Mouse (Mus musculus): ENCODE data around the gene Krtap2-4. TPM values are rescaled to one million over a fixed set of nuclear protein-coding genes. Genes with fewer than 3 reads are reported as not detected.
"Not testable (repeated sequence)": the region's sequence is repeated elsewhere in the genome, so short reads cannot be mapped to it uniquely, and the experiment has no call there.

Gene Krtap2-4
- polyA plus RNA-seq, 1 experiment from 2014 or later, result not detected

DNA sequence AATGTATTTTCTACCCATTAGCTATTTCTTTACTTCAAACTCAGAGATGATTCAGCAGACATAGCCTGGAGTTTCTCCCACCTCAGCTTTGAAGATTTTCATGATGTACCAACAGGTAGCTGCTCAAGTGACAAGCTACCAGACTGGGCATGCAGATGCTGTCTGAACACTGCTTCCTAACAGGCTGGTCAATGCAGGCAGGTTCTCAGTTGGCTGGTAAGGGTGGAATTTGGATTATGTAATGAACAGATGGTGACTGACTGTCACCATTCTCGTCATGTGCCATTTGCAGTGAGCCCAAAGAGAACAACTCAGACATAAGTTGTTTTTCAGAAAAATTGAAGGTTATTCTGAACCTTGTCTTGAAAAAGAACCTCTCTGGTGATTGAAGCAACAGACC, 5.5 kb downstream of the Krtap2-4 start:
- H3K9ac ChIP-seq (replicated peaks; ENCODE audit: low read depth, low read length), result no peak overlapping the region
- no peaks in the 10 kb centered on the region for H3K27me3 ChIP-seq (ENCODE audit: control insufficient read depth, insufficient read depth, low read length)
- H3K4me3 ChIP-seq (ENCODE audit: low read depth, low read length), result no peak overlapping the region
- H3K4me1 ChIP-seq (ENCODE audit: control insufficient read depth, insufficient read depth, low read length), result no peaks in the 10 kb centered on the region
- H3K4me2 ChIP-seq (replicated peaks; ENCODE audit: low read depth, low read length), result no peak overlapping the region
- no peaks in the 10 kb centered on the region for H3K9me3 ChIP-seq (ENCODE audit: control insufficient read depth, low read depth, low read length)
- WGBS, result 70% methylated on average over 1 of the region's 1 CpGs
- H3K27ac ChIP-seq (ENCODE audit: low read length), result no peak overlapping the region
- H3K36me3 ChIP-seq (ENCODE audit: control insufficient read depth, insufficient read depth, low read length), result no peaks in the 10 kb centered on the region
- ATAC-seq (ENCODE audit: insufficient number of reproducible peaks, insufficient read depth, low FRiP score, low read depth), result no peak

GRCm38 (mm10) chr11:99603208-99603607, 11.4 kb downstream of the Krtap2-4 start, which contains the start of gene Gm11938:
Gm11938 (minus strand) TSS chr11:99603308.
- 50% methylated on average over 1 of the region's 1 CpGs for WGBS
- H3K36me3 ChIP-seq (ENCODE audit: control insufficient read depth, insufficient read depth, low read length); ATAC-seq (ENCODE audit: insufficient number of reproducible peaks, insufficient read depth, low FRiP score, low read depth): not testable (repeated sequence)

DNA sequence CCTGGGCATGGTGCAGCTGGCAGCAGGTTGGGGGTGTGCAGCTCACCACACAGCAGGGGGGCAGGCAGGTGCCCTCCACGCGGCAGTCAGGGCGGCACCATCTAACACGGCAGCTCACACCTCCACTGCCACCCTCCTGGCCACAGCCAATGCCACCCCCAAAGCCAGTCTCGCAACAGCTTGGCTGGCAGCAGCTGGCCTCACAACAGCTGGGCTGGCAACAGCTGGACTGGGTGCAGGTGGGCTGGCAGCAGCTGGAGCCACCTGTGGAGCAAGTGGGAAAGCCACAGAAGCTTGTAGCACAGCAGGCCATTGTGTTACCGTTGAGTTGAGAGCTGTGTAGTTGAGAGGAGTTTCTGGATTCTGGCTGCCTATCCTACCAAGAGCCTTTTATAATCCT, 16.9 kb downstream of the Krtap2-4 start, which contains the start of gene Krtap9-3:
Gene Krtap9-3, minus strand, starts transcription at position 364 of the 400 bp plus-strand sequence.
- not testable (repeated sequence) for H3K27me3 ChIP-seq (ENCODE audit: control insufficient read depth, insufficient read depth, low read length); H3K4me2 ChIP-seq (replicated peaks; ENCODE audit: low read depth, low read length); H3K4me3 ChIP-seq (ENCODE audit: low read depth, low read length); H3K9me3 ChIP-seq (ENCODE audit: control insufficient read depth, low read depth, low read length); ATAC-seq (ENCODE audit: insufficient number of reproducible peaks, insufficient read depth, low FRiP score, low read depth); H3K4me1 ChIP-seq (ENCODE audit: control insufficient read depth, insufficient read depth, low read length); H3K9ac ChIP-seq (replicated peaks; ENCODE audit: low read depth, low read length); H3K36me3 ChIP-seq (ENCODE audit: control insufficient read depth, insufficient read depth, low read length); H3K27ac ChIP-seq (ENCODE audit: low read length)
- 82% methylated on average over 6 of the region's 6 CpGs for WGBS

More at GRCm38 (mm10) chr11:99603208-99603607, 11.4 kb downstream of the Krtap2-4 start, which contains the start of gene Gm11938:
- H3K27ac ChIP-seq (ENCODE audit: low read length); H3K9me3 ChIP-seq (ENCODE audit: control insufficient read depth, low read depth, low read length); H3K4me1 ChIP-seq (ENCODE audit: control insufficient read depth, insufficient read depth, low read length); H3K27me3 ChIP-seq (ENCODE audit: control insufficient read depth, insufficient read depth, low read length); H3K9ac ChIP-seq (replicated peaks; ENCODE audit: low read depth, low read length); H3K4me3 ChIP-seq (ENCODE audit: low read depth, low read length); H3K4me2 ChIP-seq (replicated peaks; ENCODE audit: low read depth, low read length): not testable (repeated sequence)

DNA sequence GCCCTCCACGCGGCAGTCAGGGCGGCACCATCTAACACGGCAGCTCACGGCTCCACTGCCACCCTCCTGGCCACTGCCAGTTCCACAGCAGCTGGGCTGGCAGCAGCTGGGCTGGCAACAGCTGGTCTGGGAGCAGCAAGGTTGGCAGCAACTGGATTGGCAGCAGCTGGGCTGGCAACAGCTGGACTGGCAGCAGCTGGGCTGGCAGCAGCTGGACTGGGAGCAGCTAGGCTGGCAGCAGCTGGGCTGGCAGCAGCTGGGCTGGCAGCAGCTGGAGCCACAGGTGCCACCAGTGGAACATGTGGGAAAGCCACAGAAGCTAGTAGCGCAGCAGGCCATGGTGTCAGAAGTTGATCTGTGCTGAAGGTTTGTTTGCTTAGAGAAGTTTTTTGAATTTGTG, 23.7 kb downstream of the Krtap2-4 start, which contains the start of gene Krtap1-3:
Gene Krtap1-3, minus strand, starts transcription at position 359 of the 400 bp plus-strand sequence.
- WGBS, result 89% methylated on average over 6 of the region's 6 CpGs

DNA sequence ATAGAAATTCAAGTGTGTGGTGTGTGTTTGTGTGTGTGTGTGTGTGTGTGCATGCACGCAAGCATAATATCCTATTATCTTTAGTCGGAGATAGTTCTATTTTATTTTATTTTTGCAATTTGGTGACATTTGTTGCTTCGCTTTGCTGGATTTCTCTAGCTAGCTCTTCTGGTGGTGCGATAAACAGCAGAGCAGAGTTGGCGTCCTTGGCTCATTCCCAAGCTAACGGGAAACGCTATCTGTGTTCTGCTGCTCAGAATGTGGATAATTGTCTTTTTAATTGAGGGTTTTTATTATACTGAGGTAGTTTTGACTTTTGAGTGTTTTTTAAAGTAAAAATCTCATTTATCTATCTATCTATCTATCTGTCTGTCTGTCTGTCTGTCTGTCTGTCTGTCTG, 29.6 kb downstream of the Krtap2-4 start:
- WGBS, result 89% methylated on average over 7 of the region's 7 CpGs
- ATAC-seq (ENCODE audit: insufficient number of reproducible peaks, insufficient read depth, low FRiP score, low read depth), result no peak
- H3K4me2 ChIP-seq (replicated peaks; ENCODE audit: low read depth, low read length), result no peak overlapping the region

More for the DNA sequence above, 23.7 kb downstream of the Krtap2-4 start, which contains the start of gene Krtap1-3:
- Histone ChIP-seq H3K9ac (replicated peaks; ENCODE audit: low read depth, low read length) (no peak within 1 kb of the TSS), H3K4me1 (ENCODE audit: control insufficient read depth, insufficient read depth, low read length) (no peaks in the 10 kb centered on the region), H3K27me3 (ENCODE audit: control insufficient read depth, insufficient read depth, low read length) (no peaks in the 10 kb centered on the region), H3K27ac (ENCODE audit: low read length) (no peak within 1 kb of the TSS), H3K4me2 (replicated peaks; ENCODE audit: low read depth, low read length) (no peak within 1 kb of the TSS), H3K9me3 (ENCODE audit: control insufficient read depth, low read depth, low read length) (no peaks in the 10 kb centered on the region), H3K4me3 (ENCODE audit: low read depth, low read length) (no peak within 1 kb of the TSS), H3K36me3 (ENCODE audit: control insufficient read depth, insufficient read depth, low read length) (no peaks in the 10 kb centered on the region)
- no peak for ATAC-seq (ENCODE audit: insufficient number of reproducible peaks, insufficient read depth, low FRiP score, low read depth)

GRCm38 (mm10) chr11:99583245-99583704, 31.4 kb downstream of the Krtap2-4 start, which contains the start of gene Krtap1-4:
Krtap1-4 (minus strand) TSS chr11:99583654.
- Histone ChIP-seq H3K9ac (replicated peaks; ENCODE audit: low read depth, low read length) (no peak within 1 kb of the TSS), H3K4me1 (ENCODE audit: control insufficient read depth, insufficient read depth, low read length) (no peaks in the 10 kb centered on the region), H3K27me3 (ENCODE audit: control insufficient read depth, insufficient read depth, low read length) (no peaks in the 10 kb centered on the region), H3K4me2 (replicated peaks; ENCODE audit: low read depth, low read length) (no peak within 1 kb of the TSS), H3K9me3 (ENCODE audit: control insufficient read depth, low read depth, low read length) (no peaks in the 10 kb centered on the region), H3K27ac (ENCODE audit: low read length) (no peak within 1 kb of the TSS), H3K4me3 (ENCODE audit: low read depth, low read length) (no peak within 1 kb of the TSS), H3K36me3 (ENCODE audit: control insufficient read depth, insufficient read depth, low read length) (no peaks in the 10 kb centered on the region)
- no peak for ATAC-seq (ENCODE audit: insufficient number of reproducible peaks, insufficient read depth, low FRiP score, low read depth)
- 85% methylated on average over 5 of the region's 5 CpGs for WGBS

More for the DNA sequence above, 29.6 kb downstream of the Krtap2-4 start:
- Histone ChIP-seq H3K36me3 (ENCODE audit: control insufficient read depth, insufficient read depth, low read length) (no peaks in the 10 kb centered on the region), H3K4me1 (ENCODE audit: control insufficient read depth, insufficient read depth, low read length) (no peaks in the 10 kb centered on the region), H3K9ac (replicated peaks; ENCODE audit: low read depth, low read length) (no peak overlapping the region), H3K4me3 (ENCODE audit: low read depth, low read length) (no peak overlapping the region), H3K27me3 (ENCODE audit: control insufficient read depth, insufficient read depth, low read length) (no peaks in the 10 kb centered on the region), H3K27ac (ENCODE audit: low read length) (no peak overlapping the region), H3K9me3 (ENCODE audit: control insufficient read depth, low read depth, low read length) (no peaks in the 10 kb centered on the region)

DNA sequence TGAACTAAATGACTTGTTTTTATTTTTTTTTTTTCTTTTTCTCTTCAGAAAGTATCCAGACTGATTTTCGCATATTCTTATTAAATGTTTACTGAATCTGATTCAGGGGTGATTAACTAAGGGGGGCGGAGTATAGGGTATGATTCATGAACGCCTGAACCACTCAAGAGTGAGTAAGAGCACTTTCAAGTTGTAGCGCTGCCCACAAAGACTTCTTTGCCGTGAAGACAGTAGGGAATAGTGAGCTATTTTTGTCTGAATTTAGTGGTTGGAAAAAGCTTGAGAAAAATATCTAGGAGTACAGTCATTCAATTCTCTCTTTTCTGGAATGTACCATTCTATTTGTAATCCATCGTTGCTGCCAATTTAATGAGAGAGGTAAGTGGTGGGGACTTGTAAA, 33.1 kb downstream of the Krtap2-4 start:
- Histone ChIP-seq H3K36me3 (ENCODE audit: control insufficient read depth, insufficient read depth, low read length) (no peaks in the 10 kb centered on the region), H3K4me1 (ENCODE audit: control insufficient read depth, insufficient read depth, low read length) (no peaks in the 10 kb centered on the region), H3K9me3 (ENCODE audit: control insufficient read depth, low read depth, low read length) (no peaks in the 10 kb centered on the region), H3K9ac (replicated peaks; ENCODE audit: low read depth, low read length) (no peak overlapping the region), H3K4me3 (ENCODE audit: low read depth, low read length) (no peak overlapping the region), H3K4me2 (replicated peaks; ENCODE audit: low read depth, low read length) (no peak overlapping the region), H3K27ac (ENCODE audit: low read length) (no peak overlapping the region), H3K27me3 (ENCODE audit: control insufficient read depth, insufficient read depth, low read length) (no peaks in the 10 kb centered on the region)
- ATAC-seq (ENCODE audit: insufficient number of reproducible peaks, insufficient read depth, low FRiP score, low read depth), result no peak
- 84% methylated on average over 6 of the region's 6 CpGs for WGBS

DNA sequence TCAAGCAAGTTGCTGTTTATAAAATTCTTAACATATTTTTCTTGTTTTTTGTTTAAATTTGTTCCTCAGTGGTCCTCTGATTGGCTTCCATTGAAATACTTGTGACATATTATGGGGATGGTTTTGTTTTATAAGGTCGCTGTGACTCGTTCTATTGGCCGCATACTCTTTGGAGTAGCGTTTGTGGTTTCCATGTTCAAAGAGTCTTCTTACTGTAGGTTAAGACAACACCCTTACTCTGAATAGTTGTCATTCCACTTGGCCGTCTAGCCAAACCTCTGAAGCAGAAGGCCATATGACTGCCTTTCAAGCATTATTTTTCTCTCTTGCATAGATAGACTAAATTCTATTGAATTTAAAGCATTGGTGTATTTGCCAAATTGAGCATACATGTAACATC, 33.6 kb downstream of the Krtap2-4 start:
- Histone ChIP-seq H3K27me3 (ENCODE audit: control insufficient read depth, insufficient read depth, low read length) (no peaks in the 10 kb centered on the region), H3K4me1 (ENCODE audit: control insufficient read depth, insufficient read depth, low read length) (no peaks in the 10 kb centered on the region), H3K4me2 (replicated peaks; ENCODE audit: low read depth, low read length) (no peak overlapping the region), H3K9ac (replicated peaks; ENCODE audit: low read depth, low read length) (no peak overlapping the region), H3K9me3 (ENCODE audit: control insufficient read depth, low read depth, low read length) (no peaks in the 10 kb centered on the region), H3K27ac (ENCODE audit: low read length) (no peak overlapping the region), H3K4me3 (ENCODE audit: low read depth, low read length) (no peak overlapping the region), H3K36me3 (ENCODE audit: control insufficient read depth, insufficient read depth, low read length) (no peaks in the 10 kb centered on the region)
- no peak for ATAC-seq (ENCODE audit: insufficient number of reproducible peaks, insufficient read depth, low FRiP score, low read depth)
- 90% methylated on average over 5 of the region's 5 CpGs for whole genome bisulfite sequencing

GRCm38 (mm10) chr11:99580636-99581035, 34.0 kb downstream of the Krtap2-4 start, which contains the start of gene Krtap1-5:
Krtap1-5 (minus strand) TSS chr11:99581016.
- Histone ChIP-seq H3K9ac (replicated peaks; ENCODE audit: low read depth, low read length) (no peak within 1 kb of the TSS), H3K27me3 (ENCODE audit: control insufficient read depth, insufficient read depth, low read length) (no peaks in the 10 kb centered on the region), H3K4me2 (replicated peaks; ENCODE audit: low read depth, low read length) (no peak within 1 kb of the TSS), H3K4me1 (ENCODE audit: control insufficient read depth, insufficient read depth, low read length) (no peaks in the 10 kb centered on the region), H3K27ac (ENCODE audit: low read length) (no peak within 1 kb of the TSS), H3K9me3 (ENCODE audit: control insufficient read depth, low read depth, low read length) (no peaks in the 10 kb centered on the region), H3K36me3 (ENCODE audit: control insufficient read depth, insufficient read depth, low read length) (no peaks in the 10 kb centered on the region), H3K4me3 (ENCODE audit: low read depth, low read length) (no peak within 1 kb of the TSS)
- 76% methylated on average over 6 of the region's 6 CpGs for WGBS
- ATAC-seq (ENCODE audit: insufficient number of reproducible peaks, insufficient read depth, low FRiP score, low read depth), result no peak

Data from stomach, embryonic 14.5 days (tissue).